Mouse (Mus musculus): ENCODE data around the gene Msrb3.

DNA sequence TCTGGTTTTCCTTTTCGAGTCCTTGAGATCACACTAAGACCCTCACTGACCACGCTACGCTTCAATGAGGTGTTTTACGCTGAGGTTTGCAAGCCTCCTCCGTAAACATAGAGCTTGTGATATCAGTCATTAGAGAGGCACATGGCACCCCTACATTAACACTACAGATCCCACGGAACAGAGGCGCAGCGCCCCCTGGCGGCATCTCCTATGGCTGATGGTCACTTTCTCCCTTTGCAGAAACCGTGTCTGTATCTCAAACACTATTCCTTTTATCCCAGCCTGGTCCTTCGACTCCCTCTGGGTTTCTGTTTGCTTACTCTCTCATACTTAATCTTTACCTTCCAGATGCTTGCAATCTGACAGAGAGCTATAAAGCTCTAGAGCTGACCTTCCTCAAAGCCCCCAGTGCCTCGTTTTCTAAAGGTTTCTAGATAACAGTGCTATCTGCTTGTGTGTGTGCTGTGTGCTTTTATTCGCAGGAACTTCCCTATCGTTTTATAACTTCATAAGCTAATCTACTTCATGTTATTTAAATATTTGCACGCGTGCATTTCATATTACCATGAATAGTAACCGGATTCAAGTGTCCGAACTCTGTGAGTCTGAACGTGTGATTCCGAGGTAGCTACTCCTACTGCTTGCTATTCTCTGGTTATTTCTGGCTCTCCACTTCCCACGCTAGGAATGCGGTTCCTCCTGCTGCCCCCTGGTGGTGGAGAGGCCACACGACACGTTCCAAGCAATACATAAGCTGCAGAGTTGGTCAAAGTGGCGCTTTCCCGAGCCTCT lies 23.0 kb downstream of the Msrb3 start:
- peak; percentile 96 for TF ChIP-seq CTCF (IDR thresholded peaks at IDR 0.05; ENCODE audit: borderline replicate concordance, insufficient read depth, low read length)
- no peak for TF ChIP-seq POLR2A (IDR thresholded peaks at IDR 0.05; ENCODE audit: low read depth, low read length)

Data from embryonic fibroblast, embryonic 13.5 days (primary cell).